Mouse (Mus musculus) ES-E14 (cell line): ENCODE results near the gene Foxp1.

Source experiments
- CHD2 ChIP-seq: IDR thresholded peaks from 2 replicates; pipeline ENCODE4 v1.6.1; 2014; ENCODE audit warnings: mild to moderate bottlenecking, low read depth, low read length, inconsistent platforms
- HCFC1 ChIP-seq: IDR thresholded peaks from 2 replicates; pipeline ENCODE4 v1.6.1; 2012; ENCODE audit warnings: low read length, inconsistent platforms, borderline replicate concordance; ENCODE audit not compliant: insufficient read depth
- MAFK ChIP-seq: IDR thresholded peaks from 2 replicates; pipeline ENCODE4 v1.6.1; 2014; ENCODE audit warnings: mild to moderate bottlenecking, low read depth, low read length, inconsistent platforms; ENCODE audit not compliant: insufficient read depth
- ZC3H11A ChIP-seq: IDR thresholded peaks from 2 replicates; pipeline ENCODE4 v1.6.1; 2012; ENCODE audit warnings: low read depth, mild to moderate bottlenecking, inconsistent platforms, low read length, borderline replicate concordance
- ZNF384 ChIP-seq: IDR thresholded peaks from 2 replicates; pipeline ENCODE4 v1.6.1; 2012; ENCODE audit warnings: low read depth, low read length, inconsistent platforms

GRCm38 (mm10) chr6:99193697-99194096 is 328.8 kb downstream of the Foxp1 start:
- TF ChIP-seq HCFC1: no peak
- TF ChIP-seq MAFK: no peak
- TF ChIP-seq CHD2: no peak
- TF ChIP-seq ZNF384: no peak
- no peak for TF ChIP-seq ZC3H11A
